In genomic region chr10:11172519-11172918, GRCm38 (mm10) we compare ENCODE assay signal across 18 mouse cellular contexts. TPM values are rescaled to one million over a fixed set of nuclear protein-coding genes. Genes with fewer than 3 reads are reported as not detected.
A peak's percentile ranks its signal among the peaks of the same experiment; 100 is the strongest.
DNase-seq lines count a peak whose midpoint lies in the region; ATAC-seq lines count a peak whose summit lies in the region.
"Had no signal": no experiment of that assay in that cellular context is flagged by ENCODE, and none has a peak within 500 bp of the region (broad histone marks: within the 10 kb centered on the region; RNA-seq: fewer than 3 reads in every experiment).

No protein-coding gene starts in this region.

- H3K27ac ChIP-seq in heart, embryonic 16.5 days (ENCODE audit: low read length), result peak overlapping the region; percentile 19; the same call in 1 of the 2 replicates
- H3K27ac ChIP-seq in hindbrain, embryonic 14.5 days, result no peak overlapping the region
- H3K27ac ChIP-seq: layer of hippocampus, adult 2 months; liver, embryonic 14.5 days; stomach, embryonic 15.5 days had no signal

- intact Hi-C loops in gastrocnemius, postnatal 14 days (cut with DNase I; ENCODE audit: low total_unique reads), result no loop called here

- H3K4me3 ChIP-seq in heart, embryonic 16.5 days (ENCODE audit: low read length), result no peak overlapping the region
- no peak overlapping the region for H3K4me3 ChIP-seq in hindbrain, embryonic 14.5 days (replicated peaks; ENCODE audit: low read length)
- H3K4me3 ChIP-seq: layer of hippocampus, adult 2 months; stomach, embryonic 15.5 days had no signal

- H3K9me3 ChIP-seq in heart, embryonic 16.5 days (replicated peaks; ENCODE audit: control insufficient read depth, low read length), result no peaks in the 10 kb centered on the region
- no peaks in the 10 kb centered on the region for H3K9me3 ChIP-seq in hindbrain, embryonic 14.5 days (ENCODE audit: control insufficient read depth, low read length)
- H3K9me3 ChIP-seq: stomach, embryonic 15.5 days had no signal

- H3K4me2 ChIP-seq in heart, embryonic 16.5 days (ENCODE audit: low read depth, low read length), result no peak overlapping the region
- H3K4me2 ChIP-seq in hindbrain, embryonic 14.5 days (replicated peaks), result no peak overlapping the region
- H3K4me2 ChIP-seq: stomach, embryonic 15.5 days had no signal

- ATAC-seq in heart, embryonic 16.5 days (replicated peaks; ENCODE audit: extremely low read depth, insufficient read depth, low FRiP score), result peak; percentile 84
- no peak for ATAC-seq in hindbrain, embryonic 14.5 days (ENCODE audit: low FRiP score)
- ATAC-seq: hindbrain, embryonic 16.5 days had no signal

- H3K36me3 ChIP-seq in heart, embryonic 16.5 days (ENCODE audit: control insufficient read depth, insufficient read depth), result peaks cover 39% of the 10 kb centered on the region
- H3K36me3 ChIP-seq in hindbrain, embryonic 14.5 days (replicated peaks; ENCODE audit: control insufficient read depth, insufficient read depth), result peaks cover 85% of the 10 kb centered on the region

- no peaks in the 10 kb centered on the region for H3K27me3 ChIP-seq in heart, embryonic 16.5 days (ENCODE audit: control insufficient read depth, insufficient read depth, low read length)
- H3K27me3 ChIP-seq in hindbrain, embryonic 14.5 days (ENCODE audit: control insufficient read depth, insufficient read depth, low read length), result no peaks in the 10 kb centered on the region
- H3K27me3 ChIP-seq: stomach, embryonic 15.5 days had no signal

- DNase-seq in lung, adult 18-20 months, result peak; percentile 5 to 22
- no peak for DNase-seq in lung, postnatal 14 days
- DNase-seq in gastrocnemius, postnatal 14 days, result peak; percentile 36
- no peak for DNase-seq in hindbrain, embryonic 14.5 days (ENCODE audit: low spot score)
- DNase-seq in right cerebral cortex, postnatal 4 days, result no peak
- no peak for DNase-seq in kidney, postnatal 10 days
- DNase-seq: adrenal gland, adult 2 months; cerebellum, adult 8-10 months; kidney, adult 18-20 months; kidney, postnatal 14 days; layer of hippocampus, postnatal 36 days; lung, postnatal 10 days; right cerebral cortex, postnatal 14 days had no signal

- no peak overlapping the region for H3K9ac ChIP-seq in heart, embryonic 16.5 days (ENCODE audit: low read length)
- no peak overlapping the region for H3K9ac ChIP-seq in hindbrain, embryonic 14.5 days
- H3K9ac ChIP-seq: liver, embryonic 14.5 days; stomach, embryonic 15.5 days had no signal

- H3K4me1 ChIP-seq in heart, embryonic 16.5 days (ENCODE audit: control insufficient read depth, insufficient read depth, low read length), result peaks cover 2% of the 10 kb centered on the region; the same call in 1 of the 2 replicates
- no peaks in the 10 kb centered on the region for H3K4me1 ChIP-seq in hindbrain, embryonic 14.5 days (replicated peaks; ENCODE audit: control insufficient read depth, insufficient read depth, low read length)
- H3K4me1 ChIP-seq: stomach, embryonic 15.5 days had no signal

RNA-seq across cellular contexts. Expression of gene Shprh, which starts 23.3 kb away (rescaled TPM):
- 1 to 10 TPM; 7.5 to 7.6 TPM for total RNA-seq in gastrocnemius, postnatal 14 days (2021)
- 9.7 and 10.4 TPM in 2 replicates for polyA plus RNA-seq in heart, embryonic 16.5 days (2015; fragmentation: Nextera tagmentation; extraction: Ambion mirVana)
- 26.8 and 27.2 TPM in 2 replicates for polyA plus RNA-seq in hindbrain, embryonic 14.5 days (2014; fragmentation: Nextera tagmentation; extraction: Ambion mirVana)

Comparison
In these comparisons a context has a peak if more than half of its experiments do, and no peak if none do; other contexts are left out.
1. DNase-seq: peak in lung, adult 18-20 months (2 of 2) and gastrocnemius, postnatal 14 days (single experiment); none in lung, postnatal 14 days (single experiment), hindbrain, embryonic 14.5 days (single experiment), right cerebral cortex, postnatal 4 days (single experiment) and kidney, postnatal 10 days (single experiment).